Mouse (Mus musculus): ENCODE data around the gene Olfr323. TPM values are rescaled to one million over a fixed set of nuclear protein-coding genes. Genes with fewer than 3 reads are reported as not detected.
A peak's percentile ranks its signal among the peaks of the same experiment; 100 is the strongest.

The Olfr323 gene
- total RNA-seq, 2 experiments from 2014 or later, result not detected

DNA sequence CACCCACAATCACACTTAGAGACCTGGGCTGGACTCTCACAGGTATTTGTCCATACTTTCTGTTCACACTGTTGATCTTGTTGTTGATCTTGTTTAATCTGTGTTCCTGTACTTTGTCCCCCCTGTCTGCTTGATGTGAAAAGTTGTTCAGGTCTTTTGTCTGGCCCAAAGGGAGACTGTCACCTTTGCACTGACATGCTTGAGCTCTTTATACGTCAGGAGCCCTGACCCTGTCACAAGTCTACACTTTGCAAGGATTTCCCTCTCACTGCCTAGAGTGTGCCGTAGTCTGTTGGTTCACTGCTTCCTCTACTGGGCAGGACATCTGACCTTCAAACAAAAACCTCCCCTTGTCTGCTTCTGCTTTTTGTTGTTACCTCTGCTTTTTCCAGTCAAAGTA is 25.6 kb downstream of the Olfr323 start:
- intact Hi-C loops (cut with DNase I), result no loop called here
- DNase-seq, result no peak

DNA sequence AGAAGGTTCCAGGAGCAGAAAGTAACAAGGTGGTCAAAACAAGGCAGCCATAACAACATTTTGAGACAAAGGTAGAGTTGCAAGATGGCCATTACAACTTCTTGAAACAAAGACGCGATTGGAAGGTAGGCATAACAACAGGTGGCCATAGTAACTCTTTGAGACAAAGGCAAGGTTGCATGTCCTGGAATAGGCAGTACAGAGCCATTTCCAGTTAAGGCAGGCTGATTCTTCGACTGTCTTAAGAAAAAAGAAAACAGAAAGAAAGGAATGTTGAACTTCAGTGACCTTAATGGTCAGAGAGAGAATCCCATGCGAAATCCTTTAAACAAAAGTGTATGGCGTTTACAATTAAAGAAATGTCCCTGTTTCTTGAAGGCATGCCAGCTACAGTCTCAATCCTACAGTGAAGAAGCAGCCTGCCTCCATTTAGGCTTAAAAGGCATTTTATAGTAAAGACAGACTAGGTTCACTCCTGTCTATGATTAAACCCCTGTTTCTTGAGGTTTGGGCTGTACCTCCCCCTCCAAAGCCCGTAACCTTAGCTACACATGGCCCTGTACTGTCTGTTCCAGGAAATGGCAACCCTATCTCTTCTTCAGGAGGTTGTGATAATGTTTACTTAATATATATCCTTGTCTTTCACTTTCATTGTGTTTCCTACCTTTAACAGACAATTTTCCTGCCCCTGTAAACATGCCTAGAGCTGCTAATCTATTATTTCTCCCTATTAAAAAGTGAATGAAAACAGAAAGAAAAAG is 27.3 kb downstream of the Olfr323 start:
- DNase-seq, result no peak
- intact Hi-C loops (cut with DNase I), result no loop called here

DNA sequence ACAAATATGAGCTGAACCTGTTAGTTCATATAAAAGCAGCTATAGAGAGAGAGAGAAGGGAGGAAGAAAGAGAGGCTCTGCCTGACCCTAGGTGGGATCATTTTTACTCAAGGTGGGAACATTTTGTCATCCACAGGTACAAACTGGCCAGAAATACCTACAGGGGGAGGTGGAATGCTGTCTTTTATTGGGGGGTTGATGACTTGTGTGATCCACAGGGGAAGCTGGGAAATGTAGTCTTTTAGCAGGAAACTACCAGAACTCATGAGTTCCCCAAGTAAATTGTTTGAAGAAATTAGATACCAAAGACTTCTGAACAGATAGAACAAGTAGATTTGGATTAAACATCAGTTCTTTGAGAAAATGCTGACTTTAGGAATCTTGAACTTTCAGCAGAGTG is 28.2 kb downstream of the Olfr323 start:
- intact Hi-C loops (cut with DNase I), result no loop called here
- DNase-seq, result no peak

DNA sequence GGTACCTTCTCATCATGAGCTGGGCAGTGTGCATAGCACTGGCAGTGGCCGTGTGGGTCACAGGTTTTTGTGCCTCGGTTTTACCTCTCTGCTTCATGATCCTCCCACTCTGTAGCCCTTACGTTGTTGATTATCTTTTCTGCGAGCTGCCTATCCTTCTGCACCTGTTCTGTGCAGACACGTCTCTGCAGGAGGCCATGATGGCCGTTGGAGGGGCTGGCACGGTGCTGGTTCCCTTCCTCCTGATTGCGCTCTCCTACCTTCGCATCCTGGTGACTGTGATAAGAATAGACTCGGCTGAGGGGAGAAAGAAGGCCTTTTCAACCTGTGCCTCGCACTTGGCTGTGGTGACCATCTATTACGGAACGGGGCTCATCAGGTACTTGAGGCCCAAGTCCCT is 32.5 kb downstream of the Olfr323 start:
- intact Hi-C loops (cut with DNase I), result no loop called here
- DNase-seq, result no peak

DNA sequence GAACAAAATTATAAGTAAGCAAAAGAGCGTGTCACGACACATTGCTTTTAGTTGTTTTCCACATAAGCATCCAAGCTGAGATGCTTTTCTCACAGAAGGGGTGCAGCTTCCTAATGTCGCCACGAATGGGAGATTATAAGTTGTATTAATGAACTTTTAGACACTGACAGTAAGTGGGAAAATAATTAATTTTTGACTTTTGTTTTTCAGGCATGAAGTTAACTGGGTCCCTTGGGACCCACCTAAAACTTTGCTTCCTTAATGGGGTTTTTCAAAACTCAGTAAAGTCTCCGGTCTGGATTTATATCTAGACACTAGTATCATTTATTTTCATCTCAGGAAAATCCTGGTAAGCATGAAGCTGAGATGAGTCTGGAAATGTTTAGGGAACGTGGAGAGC is 35.5 kb downstream of the Olfr323 start, which contains the start of gene Olfr324:
TSS of gene Olfr324 (plus strand) at position 301 of the 400 bp plus-strand sequence.
- intact Hi-C loops (cut with DNase I), result no loop called here
- no peak for DNase-seq

DNA sequence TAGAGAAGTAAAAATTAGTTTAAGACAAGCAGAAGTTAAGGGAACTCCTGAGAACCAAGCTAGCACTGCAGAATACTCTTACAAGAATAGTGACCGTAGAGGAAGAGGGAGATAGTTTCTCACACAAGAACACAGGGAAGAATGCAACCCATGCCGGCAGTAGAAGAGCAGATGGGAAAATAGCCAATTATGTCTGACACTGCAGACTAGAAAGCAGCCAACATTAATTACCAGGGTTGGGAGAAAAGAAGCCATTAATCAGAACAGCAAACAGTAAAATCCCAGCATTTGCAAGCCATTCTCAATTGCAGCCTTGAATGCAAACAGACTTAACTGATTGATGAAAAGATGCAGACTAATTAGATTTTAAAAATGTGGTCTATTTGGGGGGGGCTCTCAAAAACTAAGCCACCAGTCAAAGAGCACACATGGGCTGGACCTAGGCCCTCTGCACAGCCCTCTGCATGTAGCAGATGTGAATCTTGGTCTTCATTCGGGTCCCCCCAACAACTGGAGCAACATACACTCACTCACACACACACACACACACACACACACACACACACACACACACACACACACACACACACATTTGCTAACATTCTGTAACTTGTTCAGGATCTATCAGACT is 41.6 kb downstream of the Olfr323 start:
- intact Hi-C loops (cut with DNase I), result loop anchor here (1.0 to 5.0 kb wide), 3 partner anchors 48 to 351 kb away; no protein-coding TSS in a partner anchor
- DNase-seq, result no peak

DNA sequence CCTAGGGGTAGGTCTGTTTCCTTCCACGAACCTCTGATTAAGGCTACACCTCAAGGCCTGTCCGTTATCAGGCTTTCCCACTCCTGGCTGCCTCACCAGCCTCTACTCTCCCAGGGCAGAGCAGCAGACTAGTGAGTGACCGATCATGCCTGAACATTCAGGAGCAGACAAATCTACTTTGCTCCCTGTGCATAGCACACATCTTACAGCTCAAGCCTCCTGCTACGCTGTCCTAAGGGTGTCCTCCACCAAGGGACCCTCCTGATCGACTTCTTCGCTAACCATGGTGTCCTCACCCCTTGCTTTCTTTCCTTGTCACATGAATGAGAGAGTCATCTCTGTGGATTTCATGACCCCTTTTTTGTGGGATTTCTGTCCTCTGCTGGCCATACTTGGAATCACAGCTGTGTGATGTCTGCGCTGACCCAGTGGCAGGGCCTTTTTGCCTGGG is 42.4 kb downstream of the Olfr323 start:
- intact Hi-C loops (cut with DNase I), result loop anchor here (1.0 to 5.0 kb wide), 3 partner anchors 48 to 351 kb away; no protein-coding TSS in a partner anchor
- peak; percentile 43 to 58 for DNase-seq

DNA sequence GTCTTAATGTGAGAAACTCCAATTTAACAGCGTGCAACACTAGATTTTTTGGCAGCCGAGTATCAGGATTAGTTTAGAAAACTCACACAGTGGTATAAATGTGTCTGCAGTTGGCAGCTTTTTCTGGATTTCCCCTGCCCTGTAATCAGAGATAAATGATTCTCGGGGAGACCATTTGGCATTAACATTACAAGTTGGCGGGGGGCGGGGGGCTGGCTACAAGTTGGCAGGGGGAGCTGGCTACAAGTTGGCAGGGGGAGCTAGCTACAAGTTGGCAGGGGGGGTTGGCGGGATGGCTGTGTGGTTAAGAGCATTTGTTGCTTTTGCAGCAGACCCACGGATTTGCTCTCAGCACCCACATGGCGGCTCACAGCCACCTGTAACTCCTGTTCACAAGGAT is 51.7 kb downstream of the Olfr323 start:
- no peak for DNase-seq
- intact Hi-C loops (cut with DNase I), result no loop called here

DNA sequence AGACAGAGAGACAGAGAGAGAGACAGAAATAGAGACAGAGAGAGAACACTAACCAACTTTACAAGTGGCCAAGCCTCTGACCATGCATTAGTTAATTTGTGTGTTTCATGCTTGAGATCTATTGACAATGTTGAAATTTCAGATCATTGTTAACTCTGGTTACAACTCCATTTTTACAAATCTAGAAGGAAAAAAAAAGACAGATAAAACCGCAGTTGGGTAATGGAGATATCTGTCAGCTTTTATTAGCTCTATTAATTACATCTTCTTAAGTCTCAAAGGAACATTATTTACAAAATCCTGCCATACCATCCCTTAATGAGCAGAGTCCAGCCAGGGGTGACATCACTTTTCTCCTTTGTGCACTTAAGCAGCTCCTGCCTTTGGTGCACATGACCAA is 52.9 kb downstream of the Olfr323 start, which contains the start of gene Olfr325:
TSS of gene Olfr325 (plus strand) at position 301 of the 400 bp plus-strand sequence.
- DNase-seq, result no peak
- intact Hi-C loops (cut with DNase I), result no loop called here

Other genes starting within 250 kb of the Olfr323 start
- not detected for gene 1810065E05Rik, start 209.4 kb downstream of the Olfr323 start, total RNA-seq (2021)
- gene Gm12253, start 197.9 kb downstream of the Olfr323 start, total RNA-seq (2021), result not detected
- gene Lypd9, start 177.6 kb downstream of the Olfr323 start, total RNA-seq (2021), result not detected
- gene Olfr30, start 168.2 kb downstream of the Olfr323 start, total RNA-seq (2021), result not detected
- gene Olfr332, start 137.9 kb downstream of the Olfr323 start, total RNA-seq (2021), result not detected
- not detected for gene Olfr331, start 127.9 kb downstream of the Olfr323 start, total RNA-seq (2021)
- not detected for gene Olfr330, start 95.7 kb downstream of the Olfr323 start, total RNA-seq (2021)
- gene Olfr329-ps, start 84.1 kb downstream of the Olfr323 start, total RNA-seq (2021), result not detected
- not detected for gene Olfr328, start 74.9 kb downstream of the Olfr323 start, total RNA-seq (2021)
- under 1 TPM in 1 of 2 experiments, not detected in 1; 0.17 TPM for gene Olfr224, start 59.9 kb downstream of the Olfr323 start, total RNA-seq (2021)
- not detected for gene Olfr325, start 52.8 kb downstream of the Olfr323 start, total RNA-seq (2021)
- gene Olfr324, start 35.4 kb downstream of the Olfr323 start, total RNA-seq (2021), result not detected
- 10 to 100 TPM in 1 of 2 experiments, 1 to 10 TPM in 1; 7.7 to 15.5 TPM for gene 2210407C18Rik, start 14.4 kb downstream of the Olfr323 start, total RNA-seq (2021)
- gene Trim58, start 10.0 kb upstream of the Olfr323 start, total RNA-seq (2021), result not detected
- not detected for gene Olfr322, start 28.3 kb upstream of the Olfr323 start, total RNA-seq (2021)
- gene Olfr320, start 50.6 kb upstream of the Olfr323 start, total RNA-seq (2021), result not detected
- not detected for gene Olfr319, start 68.7 kb upstream of the Olfr323 start, total RNA-seq (2021)
- not detected for gene Olfr318, start 93.5 kb upstream of the Olfr323 start, total RNA-seq (2021)
- gene Olfr317, start 108.7 kb upstream of the Olfr323 start, total RNA-seq (2021), result not detected
- gene Olfr316, start 122.2 kb upstream of the Olfr323 start, total RNA-seq (2021), result not detected
- gene Olfr315, start 142.7 kb upstream of the Olfr323 start, total RNA-seq (2021), result not detected
- gene Olfr314, start 152.5 kb upstream of the Olfr323 start, total RNA-seq (2021), result not detected
- not detected for gene Fam183b, start 171.5 kb upstream of the Olfr323 start, total RNA-seq (2021)
- not detected for gene Olfr313, start 184.5 kb upstream of the Olfr323 start, total RNA-seq (2021)
- gene Olfr312, start 198.7 kb upstream of the Olfr323 start, total RNA-seq (2021), result not detected
- not detected for gene Olfr311, start 208.8 kb upstream of the Olfr323 start, total RNA-seq (2021)
- gene Gm12258, start 216.7 kb upstream of the Olfr323 start, total RNA-seq (2021), result 1 to 10 TPM; 1.5 to 2.5 TPM
- gene 2810021J22Rik, start 236.7 kb upstream of the Olfr323 start, total RNA-seq (2021), result 1 to 10 TPM; 1.6 to 2.0 TPM

All from heart, postnatal 36 days (tissue).